Mouse (Mus musculus) 3T3-L1 (cell line): ENCODE data around the gene Epas1.

Source experiments
- DNase-seq: peaks from one replicate; pipeline ENCODE4 v3.0.0-alpha.2; 2015; ENCODE audit warnings: low read depth, low spot score

Epas1 gene

GRCm38 (mm10) chr17:86753130-86753821 lies at the start of gene Epas1:
Gene Epas1, plus strand, starts transcription at chr17:86753700.
- peak; percentile 32 for DNase-seq

DNA sequence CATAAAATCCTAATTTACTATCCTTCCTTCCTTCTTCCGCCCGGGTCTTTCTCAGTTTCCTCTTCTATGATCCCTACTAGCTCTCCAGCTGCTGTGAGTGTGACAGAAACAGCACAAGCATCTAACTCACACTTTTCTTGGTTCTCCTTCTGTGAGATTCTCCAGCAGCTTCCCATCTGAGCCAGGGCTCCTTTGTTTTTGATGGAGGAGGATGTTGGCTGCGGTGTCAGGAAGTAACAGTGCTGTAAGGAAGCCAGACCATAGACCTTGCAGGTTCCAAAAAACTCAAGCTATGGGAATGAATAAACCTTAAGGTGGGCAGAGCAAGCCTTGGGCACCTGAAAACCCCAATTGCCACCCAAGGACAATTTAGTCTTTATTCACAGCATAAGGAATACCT lies 48.3 kb upstream of the Epas1 start:
- no peak for DNase-seq

GRCm38 (mm10) chr17:86706467-86706866 lies 47.0 kb upstream of the Epas1 start:
- no peak for DNase-seq

DNA sequence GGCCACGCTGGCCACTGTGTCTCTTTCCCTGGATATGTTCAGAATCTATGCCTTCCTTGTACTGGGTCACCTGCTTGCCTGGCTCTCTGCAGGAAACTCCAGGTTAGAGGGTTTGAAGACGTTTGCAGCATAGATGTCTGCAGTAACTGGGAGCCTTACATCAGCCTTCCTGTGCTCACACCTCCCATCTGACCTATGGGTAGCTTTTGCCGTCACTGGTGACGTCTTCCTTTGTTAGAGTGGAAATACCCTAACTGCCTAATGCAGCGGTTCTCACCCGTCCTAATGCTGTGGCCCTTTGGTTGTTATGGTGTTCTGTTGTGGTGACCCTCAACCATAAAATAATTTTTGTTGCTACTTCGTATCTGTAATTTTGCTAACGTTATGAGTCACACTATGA lies 43.7 kb upstream of the Epas1 start:
- no peak for DNase-seq

- DNase-seq, result no peak
Measured at GRCm38 (mm10) chr17:86710379-86710778, 43.1 kb upstream of the Epas1 start.

- no peak for DNase-seq
Measured at GRCm38 (mm10) chr17:86711949-86712348, 41.6 kb upstream of the Epas1 start.

GRCm38 (mm10) chr17:86712601-86713000 lies 40.9 kb upstream of the Epas1 start:
- no peak for DNase-seq

- peak; percentile 45 for DNase-seq
Measured at GRCm38 (mm10) chr17:86713591-86713990, 39.9 kb upstream of the Epas1 start.

GRCm38 (mm10) chr17:86724786-86725415 lies 28.6 kb upstream of the Epas1 start:
- DNase-seq, result peak; percentile 18

DNA sequence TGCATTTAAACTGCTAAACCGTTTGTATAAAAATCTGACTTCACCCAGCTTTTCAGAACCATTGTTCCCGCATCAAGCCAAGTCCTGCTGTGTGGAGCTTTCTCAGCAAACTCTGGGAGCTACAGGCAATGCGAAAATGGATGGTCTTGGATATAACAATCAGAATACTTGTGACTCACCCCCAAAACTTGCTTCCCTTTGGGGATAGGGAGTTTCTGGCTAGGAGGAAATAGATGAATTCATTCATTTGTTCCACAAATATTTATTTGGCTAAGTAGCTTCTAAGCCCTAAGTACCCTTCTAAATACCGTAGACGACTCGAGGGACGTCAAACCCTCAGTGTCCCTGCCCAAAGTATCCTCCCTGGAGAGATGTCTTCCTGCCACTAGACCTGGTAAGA lies 27.0 kb upstream of the Epas1 start:
- peak; percentile 52 for DNase-seq

DNA sequence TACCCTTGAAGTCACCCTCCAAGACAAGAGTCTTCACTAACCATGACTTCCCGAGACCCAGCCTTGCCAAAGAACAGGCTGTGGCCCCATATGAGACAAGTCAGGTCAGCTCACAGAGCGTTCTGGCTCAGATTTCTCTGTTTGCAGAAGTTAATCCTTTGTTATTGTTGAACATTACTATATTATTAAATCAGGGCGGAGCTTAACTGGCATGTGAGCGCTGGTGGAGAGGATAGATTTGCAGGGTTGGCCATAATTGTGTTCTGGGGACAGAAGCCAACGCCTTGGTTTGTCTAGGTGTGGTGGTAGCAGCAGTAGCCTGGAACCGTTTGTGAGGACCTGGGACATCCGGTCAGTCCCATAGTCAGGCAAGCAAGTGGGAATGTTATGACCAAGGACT lies 26.5 kb upstream of the Epas1 start:
- no peak for DNase-seq

DNA sequence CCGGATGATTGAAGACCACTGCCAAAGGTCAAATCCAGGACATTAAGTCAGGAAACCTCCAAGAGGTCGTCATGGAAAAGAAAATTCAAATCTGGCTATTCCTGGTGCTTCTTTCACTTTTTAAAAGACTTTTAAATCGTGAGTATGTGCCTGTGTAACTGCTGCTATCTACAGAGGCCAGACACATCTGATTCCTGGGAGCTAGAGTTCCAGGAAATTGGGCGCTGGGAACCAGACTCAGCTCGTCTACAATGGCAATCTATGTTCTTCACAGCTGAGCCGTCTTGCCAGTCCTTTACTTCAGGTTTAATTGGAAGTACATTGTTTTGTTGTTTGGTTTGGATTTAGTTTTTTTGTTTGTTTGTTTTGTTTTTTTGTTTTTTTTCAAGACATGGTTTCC lies 22.2 kb upstream of the Epas1 start:
- no peak for DNase-seq

GRCm38 (mm10) chr17:86732024-86732423 lies 21.5 kb upstream of the Epas1 start:
- peak; percentile 13 for DNase-seq

GRCm38 (mm10) chr17:86732522-86732921 lies 21.0 kb upstream of the Epas1 start:
- DNase-seq, result no peak

DNA sequence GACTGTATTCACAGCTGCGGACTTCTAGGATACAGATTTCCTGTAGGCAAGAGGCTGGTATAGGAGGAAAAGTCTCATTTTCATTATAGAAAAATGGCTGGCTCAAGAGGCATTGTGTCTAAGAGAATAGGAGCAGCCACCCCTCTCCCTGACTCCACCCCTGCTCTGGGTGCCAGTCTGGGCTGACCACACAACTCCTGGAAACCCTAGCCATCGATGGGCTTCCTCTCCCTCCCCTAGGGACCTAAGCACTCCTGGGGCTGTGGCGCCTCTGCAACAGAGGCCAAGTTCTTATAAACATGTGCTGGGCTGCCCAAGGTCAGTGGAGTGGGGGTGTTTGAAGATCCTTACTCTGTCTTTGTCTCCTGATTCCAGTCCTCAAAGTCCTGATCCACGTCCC lies 19.9 kb upstream of the Epas1 start:
- no peak for DNase-seq

DNA sequence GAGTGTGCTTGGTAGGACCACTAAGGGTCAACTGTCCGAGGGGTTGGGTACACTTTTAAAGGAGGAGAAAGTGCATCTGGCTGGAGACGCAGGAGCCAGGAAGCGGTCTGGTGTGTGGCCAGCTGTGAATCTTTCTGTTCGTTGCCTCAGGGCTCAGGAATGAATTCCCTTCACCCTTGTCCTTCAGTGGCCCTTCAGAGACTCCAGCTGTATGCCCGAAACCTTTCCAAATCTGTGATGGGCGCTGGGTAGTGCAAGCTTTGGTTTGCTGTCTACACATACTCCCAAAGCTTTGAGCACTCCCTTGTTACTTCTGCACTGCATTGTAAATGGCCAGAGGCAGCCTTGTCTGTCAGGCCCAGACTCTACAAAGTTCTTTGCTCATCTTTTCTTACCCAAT lies 15.0 kb upstream of the Epas1 start:
- peak; percentile 11 for DNase-seq

GRCm38 (mm10) chr17:86743351-86743941 lies 10.1 kb upstream of the Epas1 start:
- no peak for DNase-seq

GRCm38 (mm10) chr17:86744943-86745342 lies 8.6 kb upstream of the Epas1 start:
- DNase-seq, result no peak

- DNase-seq, result no peak
Measured at GRCm38 (mm10) chr17:86751373-86751871, 2.1 kb upstream of the Epas1 start.

- DNase-seq, result no peak
Measured at GRCm38 (mm10) chr17:86753931-86754805, 668 bp downstream of the Epas1 start.

- no peak for DNase-seq
Measured at GRCm38 (mm10) chr17:86754806-86755571, 1.5 kb downstream of the Epas1 start.
